Mouse (Mus musculus): ENCODE measurements around the gene Rgmb. TPM values are rescaled to one million over a fixed set of nuclear protein-coding genes. Genes with fewer than 3 reads are reported as not detected.

Rgmb gene
- polyA plus RNA-seq, 2 experiments, result 0.54 to 0.74 TPM

GRCm38 (mm10) chr17:15761191-15761590 lies 69.6 kb downstream of the Rgmb start:
- H3K27ac ChIP-seq, result no peak overlapping the region
- H3K4me2 ChIP-seq (ENCODE audit: low read depth), result no peak overlapping the region
- TF ChIP-seq CTCF (IDR thresholded peaks at IDR 0.05; ENCODE audit: low read depth), result no peak
- TF ChIP-seq EP300 (IDR thresholded peaks at IDR 0.05; ENCODE audit: low read depth), result no peak
- peaks cover 62% of the 10 kb centered on the region for H3K36me3 ChIP-seq (replicated peaks; ENCODE audit: control insufficient read depth, insufficient read depth, low read depth)
- no peaks in the 10 kb centered on the region for H3K9me3 ChIP-seq (ENCODE audit: control insufficient read depth, low read length)
- H3K27me3 ChIP-seq (ENCODE audit: control insufficient read depth, insufficient read depth, low read length), result no peaks in the 10 kb centered on the region
- ATAC-seq (ENCODE audit: insufficient read depth) (no peak), DNase-seq (ENCODE audit: low read depth in 3 of 3, low spot score in 3 of 3) (no peak)
- H3K9ac ChIP-seq (replicated peaks), result no peak overlapping the region
- WGBS (ENCODE audit: insufficient replicate concordance), result 72% methylated on average over 8 of the region's 8 CpGs
- no peak overlapping the region for H3K4me3 ChIP-seq (ENCODE audit: insufficient read depth in 1 of 2, low read depth in 2 of 2, low read length in 2 of 2)
- no peaks in the 10 kb centered on the region for H3K4me1 ChIP-seq (replicated peaks; ENCODE audit: control insufficient read depth in 2 of 2, insufficient read depth in 2 of 2, low read length in 1 of 2)

Other genes with a start within 250 kb of the Rgmb start
- 3.3 and 4.4 TPM in 2 replicates for gene Chd1, start 126.1 kb downstream of the Rgmb start, polyA plus RNA-seq (2012; rRNA removed)
- 13.3 and 15.0 TPM in 2 replicates for gene Chd1, start 126.1 kb downstream of the Rgmb start, polyA plus RNA-seq (2014; fragmentation: Nextera tagmentation; extraction: Ambion mirVana)

All from liver, embryonic 14.5 days (tissue).